Mouse (Mus musculus): ENCODE measurements around the gene Tom1l2. TPM values are rescaled to one million over a fixed set of nuclear protein-coding genes. Genes with fewer than 3 reads are reported as not detected.

The Tom1l2 gene
- polyA plus RNA-seq, 1 experiment from 2014 or later: 18.0 TPM

DNA sequence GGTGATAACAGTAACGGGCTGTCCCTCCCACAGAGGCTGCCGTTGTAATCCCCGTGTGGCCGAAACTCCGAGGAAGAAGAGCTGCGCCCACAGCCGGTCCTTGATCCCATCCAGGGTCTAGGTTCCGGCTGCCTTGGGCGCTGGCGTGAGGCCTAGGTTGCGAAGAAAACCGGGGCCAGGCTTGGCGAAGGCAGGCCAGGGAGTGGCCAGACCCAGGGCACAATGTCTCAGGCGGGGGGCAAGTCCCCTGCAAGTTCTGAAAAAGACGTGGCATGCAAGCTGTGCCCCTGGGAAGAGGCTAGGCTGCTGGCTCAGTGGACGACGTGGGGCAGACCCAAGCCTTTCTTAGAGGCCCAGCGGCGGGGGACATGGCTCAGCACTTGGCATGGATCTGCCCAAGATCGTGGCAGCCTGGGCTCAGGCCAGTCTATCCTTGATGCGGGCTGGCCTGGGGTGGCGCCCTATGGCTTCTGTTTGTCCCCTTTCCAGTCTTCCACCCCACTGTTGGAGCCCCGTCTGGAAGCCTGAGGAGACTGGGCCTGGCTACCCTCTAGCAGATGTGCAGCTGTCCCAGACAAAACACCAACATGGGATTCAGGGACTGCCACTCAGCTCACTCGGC is 154.6 kb downstream of the Tom1l2 start:
- Histone ChIP-seq H3K4me3 (no peak overlapping the region), H3K36me3 (replicated peaks) (peaks cover 98% of the 10 kb centered on the region), H3K27ac (no peak overlapping the region), H3K27me3 (ENCODE audit: poor library complexity, severe bottlenecking) (no peaks in the 10 kb centered on the region), H3K4me1 (peaks cover 16% of the 10 kb centered on the region), H3K9me3 (peaks cover 12% of the 10 kb centered on the region)
- no peak for DNase-seq (ENCODE audit: extremely low spot score, low spot score)
- 86% methylated on average over 24 of the region's 24 CpGs for WGBS

DNA sequence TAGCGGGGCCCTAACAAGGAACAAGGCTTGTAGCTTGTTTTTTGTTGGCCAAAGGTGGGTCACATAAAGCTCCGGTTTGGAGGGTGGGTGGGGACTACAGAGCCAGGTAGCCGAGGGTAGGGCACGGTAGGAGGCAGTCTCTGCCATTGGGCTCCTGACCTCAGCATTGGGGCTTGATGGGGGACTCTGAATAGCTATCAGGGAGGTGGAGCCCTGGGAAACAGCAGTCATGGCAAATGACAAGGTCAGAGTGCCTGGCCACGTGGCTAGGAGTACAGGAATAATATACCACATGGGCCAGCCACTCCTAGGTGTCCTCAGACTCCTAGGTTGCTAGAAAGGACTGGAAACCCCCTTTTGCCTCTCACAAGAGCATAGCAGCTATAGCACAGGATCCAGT is 156.4 kb downstream of the Tom1l2 start:
- Histone ChIP-seq H3K27me3 (ENCODE audit: poor library complexity, severe bottlenecking) (no peaks in the 10 kb centered on the region), H3K4me1 (peaks cover 16% of the 10 kb centered on the region), H3K36me3 (replicated peaks) (peaks cover 98% of the 10 kb centered on the region), H3K27ac (no peak overlapping the region), H3K9me3 (peaks cover 12% of the 10 kb centered on the region), H3K4me3 (no peak overlapping the region)
- WGBS: 88% methylated on average over 5 of the region's 5 CpGs
- no peak for DNase-seq (ENCODE audit: extremely low spot score, low spot score)

DNA sequence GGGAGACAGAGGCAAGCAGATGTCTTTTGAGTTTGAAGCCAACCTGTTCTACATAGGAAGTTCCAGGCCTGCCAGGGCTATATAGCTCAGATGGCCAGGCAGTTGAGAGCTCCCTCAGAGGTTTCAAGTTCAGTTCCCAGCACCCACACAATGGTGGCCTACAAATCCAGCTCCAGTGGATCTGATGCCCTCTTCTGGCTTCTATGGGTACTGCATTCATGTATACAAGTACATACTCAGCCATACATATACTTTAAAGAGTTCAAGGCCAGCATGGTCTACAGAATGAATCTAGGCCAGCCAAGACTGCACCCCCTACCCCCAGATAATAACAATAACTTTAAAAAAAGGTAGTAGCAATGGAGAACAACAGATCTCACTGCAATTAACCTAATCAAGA is 157.6 kb downstream of the Tom1l2 start:
- no peak for DNase-seq (ENCODE audit: extremely low spot score, low spot score)
- no peak overlapping the region for H3K4me3 ChIP-seq
- no peak overlapping the region for H3K27ac ChIP-seq
- H3K4me1 ChIP-seq: peaks cover 12% of the 10 kb centered on the region
- no peaks in the 10 kb centered on the region for H3K27me3 ChIP-seq (ENCODE audit: poor library complexity, severe bottlenecking)
- H3K36me3 ChIP-seq (replicated peaks): peaks cover 98% of the 10 kb centered on the region
- peaks cover 12% of the 10 kb centered on the region for H3K9me3 ChIP-seq

DNA sequence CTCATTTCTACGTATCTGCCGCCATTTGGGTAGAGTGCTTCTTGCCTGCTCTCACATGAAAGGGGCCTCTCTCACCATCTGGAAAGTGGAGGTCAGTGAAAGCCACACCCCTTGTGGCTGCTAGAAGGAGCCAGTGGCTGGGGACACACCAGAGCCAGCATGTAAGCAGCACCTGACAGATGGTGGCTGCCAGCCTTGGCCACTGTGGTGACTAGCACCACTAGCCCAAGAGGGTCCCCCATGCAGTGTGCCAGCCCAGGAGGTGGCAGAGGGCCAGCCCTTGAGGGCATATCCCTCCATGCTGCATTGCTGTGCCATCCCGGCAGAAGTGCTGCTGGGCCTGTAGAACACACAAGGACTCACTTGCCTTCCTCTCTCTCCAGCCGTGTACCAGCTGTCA is 159.1 kb downstream of the Tom1l2 start:
- DNase-seq (ENCODE audit: extremely low spot score, low spot score): no peak
- Histone ChIP-seq H3K4me3 (no peak overlapping the region), H3K27me3 (ENCODE audit: poor library complexity, severe bottlenecking) (no peaks in the 10 kb centered on the region), H3K36me3 (replicated peaks) (peaks cover 99% of the 10 kb centered on the region), H3K27ac (no peak overlapping the region), H3K4me1 (peaks cover 6% of the 10 kb centered on the region; the same call in 1 of the 2 replicates), H3K9me3 (peaks cover 12% of the 10 kb centered on the region)
- 87% methylated on average over 4 of the region's 4 CpGs for WGBS

DNA sequence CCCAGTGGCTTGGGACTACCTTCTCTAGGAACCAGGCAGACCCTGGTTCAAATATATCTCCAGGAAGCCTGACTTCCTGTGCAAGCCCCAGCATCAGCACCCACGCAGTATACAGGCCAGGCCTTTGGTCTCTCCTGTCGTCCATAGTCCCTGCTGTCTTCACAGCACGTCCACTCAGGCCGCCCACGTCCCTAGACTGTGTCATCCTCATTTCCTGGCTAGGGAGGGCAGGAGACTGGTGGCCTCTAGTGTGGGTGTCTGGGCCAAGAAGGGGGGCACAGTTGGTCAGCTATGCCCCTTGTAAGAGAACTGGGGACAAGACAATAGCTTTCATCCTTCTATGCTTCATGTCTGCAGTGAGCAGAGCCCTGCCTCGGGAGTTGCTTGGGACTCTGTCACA is 160.2 kb downstream of the Tom1l2 start:
- H3K27ac ChIP-seq: no peak overlapping the region
- no peak for DNase-seq (ENCODE audit: extremely low spot score, low spot score)
- H3K9me3 ChIP-seq: peaks cover 12% of the 10 kb centered on the region
- no peaks in the 10 kb centered on the region for H3K27me3 ChIP-seq (ENCODE audit: poor library complexity, severe bottlenecking)
- H3K4me3 ChIP-seq: no peak overlapping the region
- 82% methylated on average over 6 of the region's 6 CpGs for WGBS
- H3K36me3 ChIP-seq (replicated peaks): peaks cover 99% of the 10 kb centered on the region
- peaks cover 6% of the 10 kb centered on the region; the same call in 1 of the 2 replicates for H3K4me1 ChIP-seq

DNA sequence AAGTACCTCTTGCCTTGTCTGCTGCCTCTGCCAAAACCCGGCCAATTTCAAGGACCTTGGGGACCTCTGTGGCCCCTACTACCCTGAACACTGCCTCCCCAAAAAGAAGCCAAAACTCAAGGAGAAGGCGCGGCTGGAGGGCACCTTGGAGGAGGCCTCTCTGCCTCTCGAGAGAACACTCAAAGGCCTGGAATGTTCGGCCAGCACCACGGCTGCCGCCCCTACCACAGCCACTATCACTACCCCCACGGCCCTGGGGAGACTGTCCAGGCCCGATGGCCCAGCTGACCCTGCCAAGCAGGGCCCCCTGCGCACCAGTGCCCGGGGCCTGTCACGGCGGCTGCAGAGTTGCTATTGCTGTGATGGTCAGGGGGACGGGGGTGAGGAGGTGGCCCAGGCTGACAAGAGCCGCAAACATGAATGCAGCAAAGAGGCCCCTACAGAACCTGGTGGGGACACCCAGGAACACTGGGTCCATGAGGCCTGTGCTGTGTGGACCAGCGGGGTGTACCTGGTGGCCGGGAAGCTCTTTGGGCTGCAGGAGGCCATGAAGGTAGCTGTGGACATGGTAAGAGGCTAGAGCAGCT is 162.6 kb downstream of the Tom1l2 start:
- peaks cover 100% of the 10 kb centered on the region for H3K36me3 ChIP-seq (replicated peaks)
- H3K4me1 ChIP-seq: peaks cover 14% of the 10 kb centered on the region
- 93% methylated on average over 17 of the region's 17 CpGs for WGBS

DNA sequence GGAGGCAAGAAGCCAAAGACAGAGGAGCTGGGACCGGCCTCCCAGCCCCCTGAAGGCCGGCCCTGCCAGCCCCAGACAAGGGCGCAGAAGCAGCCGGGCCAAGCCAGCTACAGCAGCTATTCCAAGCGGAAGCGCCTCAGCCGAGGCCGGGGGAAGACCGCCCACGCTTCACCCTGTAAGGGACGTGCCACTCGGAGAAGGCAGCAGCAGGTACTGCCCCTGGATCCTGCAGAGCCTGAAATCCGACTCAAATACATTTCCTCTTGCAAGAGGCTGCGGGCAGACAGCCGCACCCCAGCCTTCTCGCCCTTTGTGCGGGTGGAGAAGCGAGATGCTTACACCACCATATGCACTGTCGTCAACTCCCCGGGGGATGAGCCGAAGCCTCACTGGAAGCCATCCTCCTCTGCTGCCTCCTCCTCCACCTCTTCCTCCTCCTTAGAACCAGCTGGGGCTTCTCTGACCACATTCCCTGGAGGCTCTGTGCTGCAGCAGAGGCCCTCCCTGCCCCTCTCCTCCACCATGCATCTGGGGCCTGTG is 163.1 kb downstream of the Tom1l2 start:
- Histone ChIP-seq H3K27ac (no peak overlapping the region), H3K4me1 (peaks cover 20% of the 10 kb centered on the region), H3K36me3 (replicated peaks) (peaks cover 100% of the 10 kb centered on the region), H3K27me3 (ENCODE audit: poor library complexity, severe bottlenecking) (no peaks in the 10 kb centered on the region), H3K9me3 (peaks cover 6% of the 10 kb centered on the region), H3K4me3 (no peak overlapping the region)
- WGBS: 89% methylated on average over 21 of the region's 21 CpGs
- no peak for DNase-seq (ENCODE audit: extremely low spot score, low spot score)

More for the DNA sequence above, 162.6 kb downstream of the Tom1l2 start:
- DNase-seq (ENCODE audit: extremely low spot score, low spot score): no peak
- Histone ChIP-seq H3K4me3 (no peak overlapping the region), H3K9me3 (peaks cover 12% of the 10 kb centered on the region), H3K27ac (no peak overlapping the region), H3K27me3 (ENCODE audit: poor library complexity, severe bottlenecking) (no peaks in the 10 kb centered on the region)

DNA sequence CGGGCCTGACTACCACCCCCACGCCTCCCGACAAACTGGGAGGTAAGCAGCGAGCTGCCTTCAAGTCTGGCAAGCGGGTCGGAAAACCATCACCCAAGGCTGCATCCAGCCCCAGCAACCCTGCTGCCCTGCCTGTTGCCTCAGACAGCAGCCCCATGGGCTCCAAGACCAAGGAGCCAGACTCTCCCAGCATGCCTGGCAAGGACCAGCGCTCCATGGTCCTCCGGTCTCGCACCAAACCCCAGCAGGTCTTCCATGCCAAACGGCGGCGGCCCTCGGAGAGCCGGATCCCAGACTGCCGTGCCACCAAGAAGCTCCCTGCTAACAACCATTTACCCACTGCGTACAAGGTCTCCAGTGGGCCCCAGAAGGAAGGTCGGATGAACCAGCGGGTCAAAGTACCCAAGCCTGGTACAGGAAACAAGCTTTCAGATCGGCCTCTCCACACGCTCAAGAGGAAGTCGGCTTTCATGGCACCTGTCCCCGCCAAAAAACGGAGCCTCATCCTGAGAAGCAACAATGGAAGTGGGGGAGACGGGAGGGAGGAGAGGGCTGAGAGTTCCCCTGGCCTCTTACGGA is 164.3 kb downstream of the Tom1l2 start:
- Histone ChIP-seq H3K27me3 (ENCODE audit: poor library complexity, severe bottlenecking) (no peaks in the 10 kb centered on the region), H3K9me3 (no peaks in the 10 kb centered on the region), H3K4me3 (no peak overlapping the region), H3K27ac (peak overlapping the region; percentile 30; the same call in 1 of the 2 replicates), H3K36me3 (replicated peaks) (peaks cover 92% of the 10 kb centered on the region), H3K4me1 (peaks cover 32% of the 10 kb centered on the region)
- DNase-seq (ENCODE audit: extremely low spot score, low spot score): no peak
- 93% methylated on average over 25 of the region's 25 CpGs for WGBS

DNA sequence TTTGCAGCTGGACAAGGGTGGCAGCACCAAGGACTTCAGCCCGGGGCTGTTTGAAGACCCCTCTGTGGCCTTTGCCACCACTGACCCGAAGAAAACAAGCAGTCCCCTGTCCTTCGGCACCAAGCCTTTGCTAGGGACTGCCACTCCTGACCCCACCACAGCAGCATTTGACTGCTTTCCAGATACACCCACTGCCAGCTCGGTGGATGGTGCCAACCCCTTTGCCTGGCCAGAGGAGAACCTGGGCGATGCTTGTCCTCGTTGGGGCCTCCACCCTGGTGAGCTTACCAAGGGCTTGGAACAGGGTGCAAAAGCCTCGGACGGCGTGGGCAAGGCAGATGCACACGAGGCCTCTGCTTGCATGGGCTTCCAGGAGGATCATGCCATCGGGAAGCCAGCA is 165.6 kb downstream of the Tom1l2 start:
- 89% methylated on average over 11 of the region's 11 CpGs for WGBS
- no peak overlapping the region for H3K4me3 ChIP-seq
- no peaks in the 10 kb centered on the region for H3K27me3 ChIP-seq (ENCODE audit: poor library complexity, severe bottlenecking)
- H3K36me3 ChIP-seq (replicated peaks): peaks cover 79% of the 10 kb centered on the region
- DNase-seq (ENCODE audit: extremely low spot score, low spot score): no peak
- H3K9me3 ChIP-seq: no peaks in the 10 kb centered on the region
- H3K4me1 ChIP-seq: peaks cover 45% of the 10 kb centered on the region
- H3K27ac ChIP-seq: no peak overlapping the region; the same call in 1 of the 2 replicates

DNA sequence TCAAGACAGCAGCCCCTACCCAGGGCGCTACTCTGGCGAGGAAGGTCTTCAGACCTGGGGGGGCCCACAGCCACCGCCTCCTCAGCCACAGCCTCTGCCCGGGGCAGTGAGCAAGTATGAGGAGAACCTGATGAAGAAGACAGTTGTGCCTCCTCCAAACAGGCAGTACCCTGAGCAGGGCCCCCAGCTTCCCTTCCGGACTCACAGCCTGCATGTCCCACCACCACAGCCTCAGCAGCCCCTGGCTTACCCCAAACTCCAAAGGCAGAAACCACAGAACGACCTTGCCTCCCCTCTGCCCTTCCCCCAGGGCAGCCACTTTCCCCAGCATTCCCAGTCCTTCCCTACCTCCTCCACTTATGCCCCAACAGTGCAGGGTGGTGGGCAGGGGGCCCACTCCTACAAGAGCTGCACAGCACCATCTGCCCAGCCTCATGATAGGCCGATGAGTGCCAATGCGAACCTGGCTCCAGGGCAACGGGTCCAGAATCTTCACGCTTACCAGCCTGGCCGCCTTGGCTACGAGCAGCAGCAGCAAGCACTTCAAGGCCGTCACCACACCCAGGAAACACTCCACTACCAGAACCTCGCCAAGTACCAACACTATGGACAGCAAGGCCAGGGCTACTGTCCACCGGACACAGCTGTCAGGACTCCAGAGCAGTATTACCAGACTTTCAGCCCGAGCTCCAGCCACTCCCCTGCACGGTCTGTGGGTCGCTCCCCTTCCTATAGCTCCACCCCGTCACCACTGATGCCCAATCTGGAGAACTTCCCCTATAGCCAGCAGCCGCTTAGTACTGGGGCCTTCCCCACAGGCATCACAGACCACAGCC is 167.1 kb downstream of the Tom1l2 start:
- Histone ChIP-seq H3K4me3 (no peak overlapping the region), H3K4me1 (peaks cover 59% of the 10 kb centered on the region), H3K27me3 (ENCODE audit: poor library complexity, severe bottlenecking) (no peaks in the 10 kb centered on the region), H3K36me3 (replicated peaks) (peaks cover 64% of the 10 kb centered on the region), H3K9me3 (no peaks in the 10 kb centered on the region), H3K27ac (peak overlapping the region; percentile 70)
- DNase-seq (ENCODE audit: extremely low spot score, low spot score): no peak
- 90% methylated on average over 20 of the region's 20 CpGs for WGBS

DNA sequence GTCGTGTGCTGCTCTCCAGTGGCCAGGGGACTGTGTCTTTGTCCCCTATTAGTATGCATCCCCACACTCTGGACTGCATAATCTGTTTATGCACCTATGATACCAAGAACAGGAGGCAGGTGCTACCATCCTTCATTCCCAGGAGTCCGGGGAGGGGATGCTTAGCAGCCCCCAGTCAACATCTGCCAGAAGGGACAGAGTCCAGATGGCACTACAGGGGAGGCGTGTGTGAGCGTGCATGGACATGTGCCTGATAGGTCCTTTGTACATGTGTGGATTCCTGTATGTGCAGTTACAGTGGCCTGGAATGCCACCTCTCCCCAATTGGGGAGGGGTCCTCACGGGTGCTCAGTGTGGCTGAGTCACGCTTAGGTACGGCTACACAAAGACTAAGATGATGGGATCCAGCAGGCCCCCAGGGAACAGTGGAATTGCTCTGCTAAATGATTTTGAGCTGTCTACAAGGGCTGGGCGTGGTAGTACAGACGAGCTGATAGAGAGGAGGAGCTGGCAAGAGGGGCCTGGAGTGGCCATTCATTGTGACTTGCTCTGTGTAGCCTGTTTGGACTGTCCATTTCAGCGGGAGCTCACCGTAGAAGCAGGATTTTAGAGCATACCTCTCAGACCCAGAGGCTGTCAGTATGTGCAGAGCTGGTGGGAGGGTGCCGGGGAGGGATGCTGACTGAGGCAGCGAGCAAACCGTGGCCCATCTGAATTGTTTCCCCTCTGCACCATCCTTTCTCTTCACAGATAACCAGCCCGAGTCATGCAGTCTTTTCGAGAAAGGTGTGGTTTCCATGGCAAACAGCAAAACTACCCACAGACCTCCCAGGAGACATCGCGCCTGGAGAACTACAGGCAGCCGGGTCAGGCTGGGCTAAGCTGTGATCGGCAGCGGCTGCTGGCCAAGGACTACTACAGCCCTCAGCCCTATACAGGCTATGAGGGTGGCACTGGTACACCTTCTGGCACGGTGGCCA is 168.1 kb downstream of the Tom1l2 start:
- H3K27me3 ChIP-seq (ENCODE audit: poor library complexity, severe bottlenecking): no peaks in the 10 kb centered on the region
- H3K27ac ChIP-seq: peak overlapping the region; percentile 70
- DNase-seq (ENCODE audit: extremely low spot score, low spot score): no peak
- WGBS: 73% methylated on average over 22 of the region's 22 CpGs
- no peaks in the 10 kb centered on the region for H3K9me3 ChIP-seq
- peaks cover 64% of the 10 kb centered on the region for H3K36me3 ChIP-seq (replicated peaks)
- no peak overlapping the region for H3K4me3 ChIP-seq
- peaks cover 63% of the 10 kb centered on the region for H3K4me1 ChIP-seq

DNA sequence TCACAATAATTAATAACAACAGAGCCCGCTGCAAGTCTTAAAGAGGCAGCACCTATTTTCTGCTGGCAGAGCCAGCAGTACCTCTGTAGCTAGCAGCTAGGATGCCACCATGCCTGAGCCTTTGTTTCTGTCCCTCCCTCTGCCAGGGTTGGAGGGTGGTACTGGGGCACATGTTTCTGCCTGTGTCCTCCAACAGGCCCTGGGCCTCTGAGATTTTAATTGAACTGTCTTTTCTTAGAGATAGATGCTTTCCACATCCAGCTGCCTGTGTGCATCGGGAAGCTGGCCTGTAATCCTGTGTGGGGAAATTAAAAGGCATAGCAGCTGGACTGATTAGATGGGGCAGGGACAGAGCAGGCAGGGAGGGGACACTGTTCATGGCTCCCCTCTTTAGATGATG is 170.0 kb downstream of the Tom1l2 start:
- Histone ChIP-seq H3K4me3 (no peak overlapping the region), H3K4me1 (peaks cover 76% of the 10 kb centered on the region), H3K36me3 (replicated peaks) (peaks cover 54% of the 10 kb centered on the region), H3K9me3 (no peaks in the 10 kb centered on the region), H3K27me3 (ENCODE audit: poor library complexity, severe bottlenecking) (peaks cover 8% of the 10 kb centered on the region; the same call in 1 of the 2 replicates), H3K27ac (peak overlapping the region; percentile 62)
- 68% methylated on average over 2 of the region's 2 CpGs for WGBS
- DNase-seq (ENCODE audit: extremely low spot score, low spot score): no peak

Data from forebrain, embryonic 10.5 days (tissue).